Mouse (Mus musculus): Measurements from ENCODE around the gene Col11a2. TPM values are rescaled to one million over a fixed set of nuclear protein-coding genes. Genes with fewer than 3 reads are reported as not detected.

Gene Col11a2
- polyA plus RNA-seq, 1 experiment, result 12.6 TPM

DNA sequence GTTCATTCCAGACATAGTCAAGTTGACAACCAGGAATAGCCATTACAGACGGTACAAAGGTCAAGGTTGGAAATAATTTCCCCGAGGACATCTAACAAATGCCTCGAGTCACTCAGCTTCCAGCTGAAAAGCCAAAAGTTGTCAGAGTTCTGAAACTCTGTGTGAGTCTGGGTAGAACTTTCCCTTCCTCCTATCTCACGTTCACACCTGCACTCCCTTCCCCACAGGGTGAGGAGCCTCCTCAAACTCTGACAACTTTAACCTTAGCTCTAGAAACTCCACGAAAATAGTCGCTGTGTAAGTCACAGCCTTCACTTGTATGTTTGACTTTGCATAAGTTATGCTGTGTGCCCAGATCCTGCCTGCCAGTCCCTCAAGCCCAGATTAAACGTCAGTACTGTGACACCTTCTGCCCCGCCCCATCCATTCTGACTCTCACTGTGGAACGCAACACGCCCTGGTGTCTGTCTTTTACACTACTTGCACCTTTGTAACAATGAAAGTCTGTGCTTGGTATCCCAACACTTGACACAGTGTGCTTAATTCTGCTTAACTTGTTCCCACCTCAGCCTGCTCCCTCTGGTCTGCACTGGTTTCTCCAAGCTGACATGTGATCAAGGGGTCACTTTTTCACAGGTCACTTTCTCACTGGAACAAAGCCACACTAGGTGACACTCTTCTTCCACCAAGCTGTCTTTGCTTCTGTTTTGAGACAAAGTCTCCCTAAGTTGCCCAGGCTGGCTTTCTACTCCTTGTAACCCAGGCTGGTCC, 59.7 kb downstream of the Col11a2 start:
- Histone ChIP-seq H3K4me1 (ENCODE audit: control insufficient read depth, insufficient read depth, low read length) (peaks cover 18% of the 10 kb centered on the region), H3K4me3 (replicated peaks; ENCODE audit: control insufficient read depth, low read depth, low read length) (no peak overlapping the region), H3K27ac (ENCODE audit: control insufficient read depth, insufficient read depth, low read depth, low read length, poor library complexity) (no peak overlapping the region)
- no peak for TF ChIP-seq POLR2A (IDR thresholded peaks at IDR 0.05; ENCODE audit: borderline replicate concordance, control insufficient read depth, low read depth, low read length)
- no peak for TF ChIP-seq CTCF (IDR thresholded peaks at IDR 0.05; ENCODE audit: control insufficient read depth, insufficient read depth, low read length)
- 53% methylated on average over 10 of the region's 10 CpGs for WGBS

DNA sequence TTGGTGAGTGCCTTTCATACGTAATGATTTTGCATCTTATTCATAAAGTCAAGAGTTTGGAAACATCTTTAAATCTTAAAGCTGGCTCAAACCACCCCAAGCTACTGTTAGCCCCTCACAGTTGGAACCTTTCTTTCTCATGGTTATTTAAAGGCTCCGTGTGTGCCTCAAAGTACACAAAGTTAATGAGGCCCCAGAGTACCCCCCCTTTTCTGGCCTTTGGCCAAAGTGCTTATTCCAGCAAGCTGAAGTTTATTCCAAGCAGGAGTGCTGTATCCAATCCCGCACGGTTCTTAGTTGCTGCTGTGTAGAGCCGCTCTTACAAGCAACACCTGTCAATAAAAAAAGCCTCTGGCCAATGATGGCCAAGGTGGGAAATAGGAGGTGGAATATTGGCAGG, 60.3 kb downstream of the Col11a2 start:
- no peak overlapping the region for H3K27ac ChIP-seq (ENCODE audit: control insufficient read depth, insufficient read depth, low read depth, low read length, poor library complexity)
- 87% methylated on average over 5 of the region's 5 CpGs for WGBS
- TF ChIP-seq CTCF (IDR thresholded peaks at IDR 0.05; ENCODE audit: control insufficient read depth, insufficient read depth, low read length) (no peak), POLR2A (IDR thresholded peaks at IDR 0.05; ENCODE audit: borderline replicate concordance, control insufficient read depth, low read depth, low read length) (no peak)
- no peak overlapping the region for H3K4me3 ChIP-seq (replicated peaks; ENCODE audit: control insufficient read depth, low read depth, low read length)
- peaks cover 15% of the 10 kb centered on the region for H3K4me1 ChIP-seq (ENCODE audit: control insufficient read depth, insufficient read depth, low read length)

DNA sequence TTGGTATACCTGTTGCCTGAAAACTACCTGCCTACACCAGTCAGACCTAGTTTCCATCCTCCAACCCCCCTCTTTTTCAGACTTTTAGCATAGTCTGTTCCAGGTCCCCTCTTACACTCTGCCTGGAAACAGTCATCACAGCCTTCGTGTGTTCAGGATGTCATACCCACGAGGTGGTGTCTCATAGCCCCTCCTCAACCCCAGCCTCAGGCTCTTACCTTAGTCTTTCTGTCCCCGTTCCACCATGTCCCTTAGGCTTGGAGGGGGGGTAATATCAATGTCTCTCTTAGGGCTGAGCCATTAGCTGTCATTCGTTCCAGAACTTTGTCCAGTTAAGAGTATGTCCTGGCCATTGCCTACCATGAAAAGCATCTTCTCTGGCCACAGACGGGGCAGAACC, 61.9 kb downstream of the Col11a2 start:
- peak overlapping the region; percentile 99; the same call in 1 of the 2 replicates for H3K27ac ChIP-seq (ENCODE audit: control insufficient read depth, insufficient read depth, low read depth, low read length, poor library complexity)
- TF ChIP-seq POLR2A (IDR thresholded peaks at IDR 0.05; ENCODE audit: borderline replicate concordance, control insufficient read depth, low read depth, low read length) (no peak), CTCF (IDR thresholded peaks at IDR 0.05; ENCODE audit: control insufficient read depth, insufficient read depth, low read length) (no peak)
- no peak overlapping the region for H3K4me3 ChIP-seq (replicated peaks; ENCODE audit: control insufficient read depth, low read depth, low read length)
- WGBS, result 21% methylated on average over 5 of the region's 5 CpGs
- H3K4me1 ChIP-seq (ENCODE audit: control insufficient read depth, insufficient read depth, low read length), result peaks cover 10% of the 10 kb centered on the region

DNA sequence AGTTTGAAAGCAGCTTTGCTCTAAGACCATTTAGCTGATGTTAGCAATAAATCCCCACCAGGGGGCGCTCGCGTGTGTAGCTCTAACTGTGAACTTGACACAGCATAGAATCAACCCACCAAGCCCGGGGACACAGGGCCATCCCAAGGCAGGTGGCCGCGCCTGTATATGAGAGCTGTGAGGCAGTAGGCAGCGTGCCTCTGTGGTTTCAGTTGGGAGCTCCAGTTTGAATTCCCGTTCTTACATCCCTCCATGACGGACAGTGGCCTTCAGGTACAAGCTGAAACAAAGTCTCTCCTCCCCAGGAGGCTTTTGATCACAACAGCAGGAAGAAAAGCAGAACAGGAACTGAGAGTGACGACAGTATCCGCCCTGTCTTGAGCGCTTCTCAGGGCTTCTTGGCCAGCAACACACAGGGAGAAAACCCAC, 62.4 kb downstream of the Col11a2 start:
- TF ChIP-seq POLR2A (IDR thresholded peaks at IDR 0.05; ENCODE audit: borderline replicate concordance, control insufficient read depth, low read depth, low read length), result no peak
- TF ChIP-seq CTCF (IDR thresholded peaks at IDR 0.05; ENCODE audit: control insufficient read depth, insufficient read depth, low read length), result peak; percentile 77
- WGBS, result under 1% methylated on average over 12 of the region's 12 CpGs
- peak overlapping the region; percentile 99 for H3K27ac ChIP-seq (ENCODE audit: control insufficient read depth, insufficient read depth, low read depth, low read length, poor library complexity)
- peaks cover 7% of the 10 kb centered on the region for H3K4me1 ChIP-seq (ENCODE audit: control insufficient read depth, insufficient read depth, low read length)
- H3K4me3 ChIP-seq (replicated peaks; ENCODE audit: control insufficient read depth, low read depth, low read length), result peak overlapping the region; percentile 77

DNA sequence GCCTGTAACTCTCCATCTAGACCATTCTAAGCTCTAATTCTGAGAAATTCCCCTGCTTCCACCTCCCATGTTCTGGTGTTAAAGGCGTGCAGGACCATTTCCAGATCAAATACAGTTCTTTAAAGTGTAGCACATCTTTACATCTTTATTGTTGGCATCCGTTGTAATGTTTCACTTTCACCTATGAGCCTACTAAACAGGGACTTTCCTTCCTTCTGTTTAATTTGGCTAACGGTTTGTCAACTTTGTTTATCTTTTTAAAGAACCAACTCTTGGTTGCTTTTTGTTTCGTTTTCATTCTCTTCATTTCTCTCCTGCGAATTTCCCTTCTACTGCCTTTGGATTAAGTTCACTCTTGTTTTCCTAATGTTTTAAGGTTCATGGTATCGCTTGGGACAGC, 63.6 kb downstream of the Col11a2 start:
- Histone ChIP-seq H3K4me1 (ENCODE audit: control insufficient read depth, insufficient read depth, low read length) (peaks cover 3% of the 10 kb centered on the region; the same call in 1 of the 2 replicates), H3K27ac (ENCODE audit: control insufficient read depth, insufficient read depth, low read depth, low read length, poor library complexity) (no peak overlapping the region; the same call in 1 of the 2 replicates), H3K4me3 (replicated peaks; ENCODE audit: control insufficient read depth, low read depth, low read length) (peak overlapping the region; percentile 58)
- TF ChIP-seq POLR2A (IDR thresholded peaks at IDR 0.05; ENCODE audit: borderline replicate concordance, control insufficient read depth, low read depth, low read length), result no peak
- WGBS, result 3% methylated on average over 6 of the region's 6 CpGs

DNA sequence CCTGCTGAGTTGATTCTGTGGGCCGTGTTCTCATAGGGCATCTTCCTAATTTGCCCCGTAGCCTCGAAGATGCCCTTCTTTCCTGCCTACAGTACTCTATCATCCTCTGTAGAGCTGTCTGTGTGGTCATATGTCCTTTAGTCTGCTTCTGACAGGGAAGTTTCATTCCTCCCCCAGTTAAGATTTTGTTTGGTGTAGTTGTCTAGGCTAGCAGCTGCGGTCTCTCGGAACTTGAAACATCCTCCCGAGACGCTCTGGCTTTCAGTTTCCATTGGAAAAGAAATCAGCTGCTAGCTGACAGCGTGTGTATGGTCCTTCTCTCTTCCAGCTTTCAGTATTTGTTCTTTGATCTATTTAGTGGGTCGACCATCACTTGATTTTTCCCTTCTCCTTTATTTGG, 65.6 kb downstream of the Col11a2 start:
- no peak overlapping the region for H3K27ac ChIP-seq (ENCODE audit: control insufficient read depth, insufficient read depth, low read depth, low read length, poor library complexity)
- H3K4me1 ChIP-seq (ENCODE audit: control insufficient read depth, insufficient read depth, low read length), result peaks cover 3% of the 10 kb centered on the region; the same call in 1 of the 2 replicates
- no peak overlapping the region for H3K4me3 ChIP-seq (replicated peaks; ENCODE audit: control insufficient read depth, low read depth, low read length)
- no peak for TF ChIP-seq CTCF (IDR thresholded peaks at IDR 0.05; ENCODE audit: control insufficient read depth, insufficient read depth, low read length)
- no peak for TF ChIP-seq POLR2A (IDR thresholded peaks at IDR 0.05; ENCODE audit: borderline replicate concordance, control insufficient read depth, low read depth, low read length)
- 85% methylated on average over 9 of the region's 9 CpGs for WGBS

DNA sequence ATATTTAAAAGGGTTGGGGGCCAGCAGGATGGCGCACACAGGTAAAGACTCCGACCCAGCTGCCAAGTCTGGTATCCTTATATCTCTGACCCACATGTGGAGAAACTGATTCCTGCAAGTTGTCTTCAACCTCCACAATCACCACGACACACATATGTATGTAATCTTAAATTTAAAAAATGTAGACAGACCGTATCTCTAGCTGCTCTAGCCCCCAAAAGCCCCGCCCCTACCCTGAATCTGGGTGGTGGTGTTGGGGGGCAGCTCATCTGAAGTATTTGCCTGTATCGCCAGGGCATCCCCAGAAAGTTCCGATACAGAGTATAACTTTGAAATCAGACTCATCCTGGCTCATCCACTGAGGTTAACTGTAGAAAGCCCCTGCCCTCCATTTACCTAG, 67.3 kb downstream of the Col11a2 start:
- 84% methylated on average over 7 of the region's 7 CpGs for WGBS
- Histone ChIP-seq H3K4me3 (replicated peaks; ENCODE audit: control insufficient read depth, low read depth, low read length) (no peak overlapping the region), H3K27ac (ENCODE audit: control insufficient read depth, insufficient read depth, low read depth, low read length, poor library complexity) (no peak overlapping the region), H3K4me1 (ENCODE audit: control insufficient read depth, insufficient read depth, low read length) (peaks cover 3% of the 10 kb centered on the region; the same call in 1 of the 2 replicates)
- TF ChIP-seq POLR2A (IDR thresholded peaks at IDR 0.05; ENCODE audit: borderline replicate concordance, control insufficient read depth, low read depth, low read length), result no peak
- TF ChIP-seq CTCF (IDR thresholded peaks at IDR 0.05; ENCODE audit: control insufficient read depth, insufficient read depth, low read length), result no peak

DNA sequence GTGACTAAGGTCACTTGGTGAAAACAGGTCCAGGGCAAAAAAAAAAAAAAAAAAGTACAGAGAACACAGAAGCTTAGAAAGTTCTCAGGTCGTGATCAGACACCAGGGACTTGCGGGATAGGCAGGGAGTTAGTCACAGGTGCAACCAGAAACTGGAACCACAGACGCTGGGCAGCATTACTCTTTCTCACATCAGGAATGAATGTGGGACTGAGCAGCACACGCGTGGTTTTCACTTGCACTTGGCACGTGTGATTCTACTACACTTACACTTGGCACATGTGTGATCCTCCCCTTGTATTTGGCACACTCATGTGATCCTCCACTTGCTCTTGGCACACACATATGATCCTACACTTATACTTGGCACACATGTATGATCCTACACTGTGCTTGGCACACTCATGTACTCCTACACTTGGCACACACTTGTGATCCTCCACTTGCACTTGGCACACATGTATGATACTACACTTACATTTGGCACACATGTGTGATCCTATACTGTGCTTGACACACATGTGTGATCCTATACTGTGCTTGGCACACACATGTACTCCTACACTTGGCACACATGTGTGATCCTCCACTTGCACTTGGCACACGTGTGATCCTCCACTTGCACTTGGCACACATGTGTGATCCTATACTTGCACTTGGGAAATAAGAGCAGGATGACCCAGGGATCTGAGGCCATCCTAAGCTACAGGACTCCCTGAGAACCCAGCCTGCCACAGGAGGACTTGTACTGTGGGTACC, 68.1 kb downstream of the Col11a2 start:
- WGBS, result 82% methylated on average over 7 of the region's 7 CpGs
- Histone ChIP-seq H3K4me1 (ENCODE audit: control insufficient read depth, insufficient read depth, low read length) (peaks cover under 1% of the 10 kb centered on the region; the same call in 1 of the 2 replicates), H3K27ac (ENCODE audit: control insufficient read depth, insufficient read depth, low read depth, low read length, poor library complexity) (no peak overlapping the region), H3K4me3 (replicated peaks; ENCODE audit: control insufficient read depth, low read depth, low read length) (no peak overlapping the region)
- no peak for TF ChIP-seq POLR2A (IDR thresholded peaks at IDR 0.05; ENCODE audit: borderline replicate concordance, control insufficient read depth, low read depth, low read length)
- TF ChIP-seq CTCF (IDR thresholded peaks at IDR 0.05; ENCODE audit: control insufficient read depth, insufficient read depth, low read length), result no peak

All from bone marrow, adult 2 months (tissue).